Comparison of ENCODE assay signal across 26 mouse cellular contexts in genomic region chr6:35333632-35334031, GRCm38 (mm10). TPM values are rescaled to one million over a fixed set of nuclear protein-coding genes. Genes with fewer than 3 reads are reported as not detected.
"Had no signal": no experiment of that assay in that cellular context is flagged by ENCODE, and none has a peak within 500 bp of the region (broad histone marks: within the 10 kb centered on the region; RNA-seq: fewer than 3 reads in every experiment).

No protein-coding gene starts in this region.

- DNase-seq: lung, adult 2 months; lung, postnatal 14 days; lung, postnatal 36 days; midbrain, embryonic 14.5 days; retina, postnatal 1 day; right cerebral cortex, adult 18-20 months; right cerebral cortex, postnatal 25 days; right cerebral cortex, postnatal 4 days; spleen, adult 18-20 months; thymus, adult 18-20 months; thymus, postnatal 14 days; thymus, postnatal 36 days had no signal

- ATAC-seq: lung, postnatal 0 days; midbrain, embryonic 16.5 days had no signal

- H3K9me3 ChIP-seq: lung, embryonic 15.5 days; midbrain, embryonic 10.5 days; midbrain, embryonic 12.5 days; neural tube, embryonic 13.5 days; neural tube, embryonic 15.5 days had no signal

- H3K9ac ChIP-seq: lung, embryonic 15.5 days; midbrain, embryonic 12.5 days; neural tube, embryonic 13.5 days; neural tube, embryonic 15.5 days had no signal

- H3K36me3 ChIP-seq: lung, embryonic 15.5 days; midbrain, embryonic 10.5 days; midbrain, embryonic 12.5 days; neural tube, embryonic 13.5 days; neural tube, embryonic 15.5 days had no signal

- H3K27ac ChIP-seq: lung, embryonic 15.5 days; macrophage; midbrain, embryonic 10.5 days; midbrain, embryonic 12.5 days; neural tube, embryonic 13.5 days; neural tube, embryonic 15.5 days had no signal

- H3K4me2 ChIP-seq: lung, embryonic 15.5 days; midbrain, embryonic 12.5 days; neural tube, embryonic 13.5 days; neural tube, embryonic 15.5 days had no signal

- H3K4me3 ChIP-seq: lung, embryonic 15.5 days; midbrain, embryonic 10.5 days; midbrain, embryonic 12.5 days; myocyte; neural tube, embryonic 13.5 days; neural tube, embryonic 15.5 days had no signal

- H3K27me3 ChIP-seq: lung, embryonic 15.5 days; midbrain, embryonic 12.5 days; neural tube, embryonic 13.5 days; neural tube, embryonic 15.5 days had no signal

RNA-seq across cellular contexts. Expression of gene Fam180a, which starts 7.7 kb away (rescaled TPM):
- total RNA-seq: megakaryocyte, adult 5-6 weeks; megakaryocyte-erythroid progenitor cell, adult 5-6 weeks had no signal
- polyA plus RNA-seq: macrophage; midbrain, embryonic 10.5 days; neural tube, embryonic 11.5 days; thymus, postnatal 0 days had no signal

RNA-seq across cellular contexts. Expression of gene Slc13a4, which starts 25.7 kb away (rescaled TPM):
- total RNA-seq: megakaryocyte-erythroid progenitor cell, adult 5-6 weeks had no signal
- polyA plus RNA-seq: macrophage; small intestine, adult 2 months had no signal
